Mouse (Mus musculus): Measurements from ENCODE around the gene B230219D22Rik.
"Not testable (repeated sequence)": the region's sequence is repeated elsewhere in the genome, so short reads cannot be mapped to it uniquely, and the experiment has no call there.

Gene B230219D22Rik

DNA sequence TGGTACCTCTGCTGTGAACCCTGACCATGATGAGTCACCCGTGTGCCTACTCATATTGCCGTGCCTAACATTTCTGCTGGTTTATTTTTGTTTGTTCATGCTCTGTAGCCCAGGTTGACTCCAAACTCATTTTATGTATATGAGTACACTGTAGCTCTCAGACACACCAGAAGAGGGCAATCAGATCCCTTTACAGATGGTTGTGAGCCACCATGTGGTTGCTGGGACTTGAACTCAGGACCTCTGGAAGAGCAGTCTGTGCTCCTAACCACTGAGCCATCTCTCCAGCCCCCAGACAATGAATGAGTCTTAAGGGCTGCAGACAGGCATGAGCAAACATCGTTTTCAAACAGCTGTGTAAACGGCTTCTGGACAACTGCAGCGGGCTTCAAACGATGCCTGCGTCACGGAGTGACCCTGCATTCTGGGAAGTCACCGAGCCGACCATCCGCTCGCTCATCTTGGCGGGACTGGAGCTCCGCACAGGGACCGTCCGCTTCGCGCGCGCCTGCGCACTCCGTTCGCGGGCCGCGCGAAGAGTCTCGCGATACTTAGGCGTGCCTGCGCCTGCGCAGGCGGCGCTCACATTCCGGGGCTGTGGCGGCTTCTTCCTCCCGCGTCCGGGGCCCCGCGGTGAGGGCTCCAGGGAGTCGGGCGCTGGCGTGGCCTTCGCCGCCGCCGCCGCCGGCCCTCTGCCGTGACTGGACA is at the start of gene B230219D22Rik:
B230219D22Rik (plus strand) TSS at position 590 of the 708 bp plus-strand sequence.
- peak; percentile 90 for DNase-seq (ENCODE audit: low spot score)

DNA sequence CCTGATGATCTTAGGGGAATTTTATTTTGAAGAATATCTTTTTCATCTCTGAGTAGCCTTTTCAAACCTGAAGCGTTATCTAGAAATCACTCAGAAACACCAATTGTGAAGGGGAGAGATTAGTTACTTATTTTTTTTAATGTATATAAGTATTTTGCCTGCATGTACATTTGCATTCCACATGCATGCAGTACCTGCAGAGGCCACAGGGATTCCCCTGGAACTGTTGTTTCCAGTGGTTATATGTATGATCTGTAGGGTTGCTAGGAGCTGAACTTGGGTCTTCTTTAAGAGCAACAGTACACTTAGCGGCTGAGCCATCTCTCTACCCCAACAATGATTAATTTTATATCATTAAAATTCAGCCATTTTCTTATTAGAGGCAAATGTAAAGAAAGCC is 48.4 kb upstream of the B230219D22Rik start:
- DNase-seq (ENCODE audit: low spot score) = no peak

DNA sequence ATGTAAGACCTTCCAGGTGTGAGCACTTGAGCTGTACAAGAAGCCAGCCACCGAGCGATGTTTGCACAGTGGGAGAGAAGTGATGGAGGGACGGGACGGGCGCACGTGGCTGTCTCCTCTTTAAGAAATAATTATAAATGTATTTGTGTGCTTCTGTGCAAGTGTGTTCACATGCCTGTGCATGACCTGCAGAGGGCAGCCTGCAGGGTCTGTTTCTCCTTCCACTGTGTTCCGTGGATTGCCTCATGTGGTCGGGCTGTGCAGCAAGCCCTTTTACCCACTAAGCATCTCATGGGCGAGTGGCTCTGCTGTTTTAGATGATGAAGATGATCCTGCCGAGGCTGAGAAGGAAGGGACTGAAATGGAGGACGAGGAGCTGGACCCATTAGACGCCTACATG is 42.8 kb upstream of the B230219D22Rik start:
- DNase-seq (ENCODE audit: low spot score) = no peak

DNA sequence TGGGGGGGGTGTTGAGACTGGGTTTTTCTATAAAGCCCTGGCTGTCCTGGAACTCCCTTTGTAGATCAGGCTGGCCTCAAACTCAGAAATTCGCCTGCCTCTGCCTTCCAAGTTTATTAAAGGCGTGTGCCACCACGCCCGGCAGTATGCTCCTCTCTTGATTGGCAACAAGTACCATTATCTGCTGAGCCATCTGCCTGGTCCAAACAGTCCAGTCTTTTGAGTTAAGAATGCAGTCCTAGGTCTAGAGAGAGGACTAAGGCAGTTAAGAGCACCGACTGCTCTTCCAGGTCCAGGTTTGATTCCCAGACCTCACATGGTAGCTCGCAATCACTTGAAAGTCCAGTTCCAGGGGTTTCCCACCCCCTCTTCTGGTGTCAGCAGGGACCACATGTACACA is 41.9 kb upstream of the B230219D22Rik start:
- no peak for DNase-seq (ENCODE audit: low spot score)

DNA sequence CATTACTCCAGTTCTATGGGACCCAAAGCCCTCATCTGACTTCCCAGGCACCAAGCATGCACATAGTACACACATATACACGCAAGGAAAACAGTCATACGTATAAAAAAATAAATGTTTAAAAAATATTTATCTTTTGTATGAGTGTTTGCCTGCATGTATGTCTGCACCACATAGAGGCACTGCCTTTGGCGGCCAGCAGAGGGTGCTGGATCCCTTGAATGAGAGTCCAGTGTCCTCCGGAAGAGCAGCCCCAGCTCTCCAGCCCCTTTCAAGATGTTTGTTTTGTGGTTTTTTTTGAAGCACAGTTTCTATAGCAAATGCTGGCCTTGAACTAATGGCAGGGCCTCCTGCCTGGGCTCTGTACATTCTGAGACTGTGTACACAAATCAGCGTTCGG is 24.4 kb upstream of the B230219D22Rik start:
- peak; percentile 18 for DNase-seq (ENCODE audit: low spot score)

DNA sequence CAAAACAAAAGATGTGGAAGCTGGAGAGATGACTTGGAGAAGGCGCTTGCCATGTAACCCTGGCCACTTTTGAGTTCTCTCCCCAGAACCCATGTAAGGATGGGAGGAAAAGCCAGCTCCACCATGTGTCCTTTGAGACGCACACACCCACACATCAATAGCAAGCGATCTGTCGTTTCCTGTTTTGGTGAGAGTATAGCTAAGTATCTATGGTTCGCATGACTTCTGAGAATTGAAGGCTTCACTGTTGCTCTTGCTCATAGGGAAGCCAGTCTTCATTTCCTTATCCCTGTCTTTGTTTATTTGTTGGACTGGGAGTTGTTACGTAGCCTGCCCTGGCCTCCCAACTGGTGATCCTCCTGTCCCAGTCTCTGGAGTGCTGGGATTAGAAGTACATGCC is 20.2 kb upstream of the B230219D22Rik start:
- DNase-seq (ENCODE audit: low spot score) = no peak

- no peak for DNase-seq (ENCODE audit: low spot score)
Measured at GRCm38 (mm10) chr13:55677364-55677763, 15.6 kb upstream of the B230219D22Rik start.

GRCm38 (mm10) chr13:55682201-55682600 is 10.7 kb upstream of the B230219D22Rik start:
- DNase-seq (ENCODE audit: low spot score) = no peak

GRCm38 (mm10) chr13:55683581-55683980 is 9.3 kb upstream of the B230219D22Rik start:
- no peak for DNase-seq (ENCODE audit: low spot score)

DNA sequence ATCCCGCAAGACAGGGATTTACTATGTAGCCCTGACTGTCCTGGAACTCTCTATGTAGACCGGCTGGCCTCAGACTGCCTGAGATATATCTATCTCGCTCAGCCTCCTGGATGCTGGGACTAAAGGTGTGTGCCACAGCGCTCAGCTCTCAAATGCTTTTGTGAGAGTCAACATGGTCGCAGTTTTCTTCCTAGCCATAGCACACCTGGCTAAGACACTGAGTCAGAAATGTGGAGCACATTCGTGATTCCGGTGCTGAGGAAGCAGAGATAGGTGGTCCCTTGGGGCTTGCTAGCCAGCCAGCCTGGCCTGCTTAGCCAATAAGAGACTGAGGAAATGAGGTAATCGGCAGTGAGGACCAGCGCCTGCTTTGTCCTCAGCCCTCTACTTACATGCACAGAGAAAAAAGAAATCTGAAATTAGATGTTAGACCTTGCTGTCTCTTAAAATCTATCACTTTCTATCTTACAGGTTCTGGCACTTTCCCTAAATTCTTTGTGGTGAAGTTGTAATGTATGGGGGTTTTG is 6.8 kb upstream of the B230219D22Rik start:
- DNase-seq (ENCODE audit: low spot score) = no peak

DNA sequence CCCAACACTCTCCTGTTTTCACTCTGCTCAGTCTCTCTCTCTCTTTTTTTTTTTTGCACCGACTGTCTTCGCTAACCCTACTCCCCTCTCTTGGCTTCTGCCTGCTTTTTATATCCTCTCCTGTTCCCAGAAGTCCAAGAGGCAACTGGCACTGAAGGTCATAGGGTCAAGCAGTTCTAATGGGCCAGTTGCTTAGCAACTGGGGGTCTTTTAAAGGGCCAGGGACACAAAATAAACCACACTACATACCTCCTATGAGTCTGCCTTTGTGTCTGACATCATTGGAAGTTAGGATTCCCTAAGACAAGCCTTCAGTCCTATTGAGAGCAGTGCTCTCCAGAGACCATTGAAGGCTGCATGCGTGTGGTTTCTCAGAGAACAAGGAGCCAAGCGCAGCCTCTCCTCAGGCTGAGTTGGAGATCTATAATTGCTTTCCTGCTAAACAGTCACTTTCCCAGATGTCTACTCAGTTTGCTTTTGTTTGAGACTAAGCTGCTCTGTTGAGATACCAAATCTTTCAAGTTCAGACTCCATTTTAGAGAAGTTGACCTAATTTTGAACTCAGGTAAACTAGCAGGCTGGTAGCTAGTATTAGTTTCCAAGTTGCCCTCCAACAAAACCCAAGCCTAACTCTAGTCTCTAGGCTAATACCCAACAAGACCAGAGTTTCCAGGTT is 4.9 kb upstream of the B230219D22Rik start:
- no peak for DNase-seq (ENCODE audit: low spot score)

DNA sequence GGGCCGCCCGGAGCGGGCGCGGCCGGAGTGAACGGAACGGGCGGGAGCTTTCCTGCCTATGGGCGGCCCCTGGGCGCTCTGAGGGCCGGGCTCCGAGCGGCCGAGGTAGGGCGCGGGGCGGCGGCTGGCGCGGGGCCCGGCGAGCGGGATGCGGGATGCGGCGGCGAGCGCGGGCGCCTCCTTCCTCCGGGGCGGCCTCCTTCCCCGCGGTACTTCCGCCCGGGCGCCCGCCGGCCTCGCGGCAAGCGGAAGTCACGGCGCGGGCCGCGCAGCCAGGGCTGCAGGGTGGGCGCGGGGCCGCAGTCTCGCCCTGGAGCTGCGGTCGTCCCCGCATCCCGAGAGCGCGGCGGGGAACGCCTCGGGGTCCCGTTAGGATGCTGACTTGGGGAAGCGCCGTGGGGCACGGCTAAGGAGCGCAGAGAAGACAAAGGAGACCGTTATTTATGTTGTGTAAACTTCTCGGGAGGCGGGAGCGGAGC is 358 bp downstream of the B230219D22Rik start:
- no peak for DNase-seq (ENCODE audit: low spot score)

GRCm38 (mm10) chr13:55694110-55694509 is 1.2 kb downstream of the B230219D22Rik start:
- no peak for DNase-seq (ENCODE audit: low spot score)

DNA sequence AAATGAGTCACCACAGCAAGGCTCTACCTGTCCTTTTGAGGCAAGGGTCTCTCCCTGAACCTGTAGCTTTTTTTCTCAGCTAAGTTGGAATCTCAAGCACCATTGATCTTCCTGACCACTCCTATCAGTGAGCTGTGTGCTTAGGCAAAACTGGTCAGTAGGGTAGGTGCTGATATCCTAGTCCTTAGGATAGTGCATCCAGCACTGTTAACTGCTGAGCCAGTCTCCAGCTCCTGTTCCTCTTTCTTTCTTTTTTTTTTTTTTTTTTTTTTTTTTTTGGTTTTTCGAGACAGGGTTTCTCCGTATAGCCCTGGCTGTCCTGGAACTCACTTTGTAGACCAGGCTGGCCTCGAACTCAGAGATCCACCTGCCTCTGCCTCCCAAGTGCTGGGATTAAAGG is 3.1 kb downstream of the B230219D22Rik start:
- DNase-seq (ENCODE audit: low spot score) = not testable (repeated sequence)

DNA sequence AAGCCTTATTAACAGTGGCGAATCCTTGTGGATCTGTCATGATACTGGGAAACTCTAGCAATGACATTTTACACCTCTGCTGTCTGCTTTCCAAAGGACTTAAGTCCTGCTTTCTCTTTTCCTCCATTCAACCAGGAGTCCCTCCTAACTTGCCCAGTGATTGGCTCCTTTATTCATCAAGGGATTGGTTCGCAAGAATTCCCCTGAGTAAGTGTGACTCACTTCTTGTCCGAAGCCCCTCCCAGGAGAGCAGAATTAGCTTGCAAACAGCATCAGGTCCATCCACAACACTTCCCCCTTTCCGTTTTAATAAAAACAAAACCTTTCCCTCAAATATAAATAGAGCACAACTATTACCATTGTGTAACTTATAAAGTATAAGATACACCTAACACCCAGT is 11.4 kb downstream of the B230219D22Rik start:
- no peak for DNase-seq (ENCODE audit: low spot score)

DNA sequence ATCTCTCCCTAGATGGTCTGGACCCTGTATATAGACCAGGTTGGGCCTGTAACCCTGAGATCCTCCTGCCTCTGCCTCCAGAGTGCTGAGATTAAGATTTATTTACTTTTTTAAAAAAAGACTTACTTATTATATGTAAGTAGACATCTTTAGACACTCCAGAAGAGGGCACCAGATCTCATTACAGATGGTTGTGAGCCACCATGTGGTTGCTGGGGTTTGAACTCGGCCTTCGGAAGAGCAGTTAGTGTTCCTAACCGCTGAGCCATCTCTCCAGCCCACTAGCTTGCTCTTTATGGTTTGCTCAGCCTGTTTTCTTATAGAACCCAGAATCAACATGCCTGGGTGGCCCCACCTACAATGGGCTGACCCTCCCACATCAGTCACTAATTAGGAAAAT is 19.9 kb downstream of the B230219D22Rik start:
- no peak for DNase-seq (ENCODE audit: low spot score)

DNA sequence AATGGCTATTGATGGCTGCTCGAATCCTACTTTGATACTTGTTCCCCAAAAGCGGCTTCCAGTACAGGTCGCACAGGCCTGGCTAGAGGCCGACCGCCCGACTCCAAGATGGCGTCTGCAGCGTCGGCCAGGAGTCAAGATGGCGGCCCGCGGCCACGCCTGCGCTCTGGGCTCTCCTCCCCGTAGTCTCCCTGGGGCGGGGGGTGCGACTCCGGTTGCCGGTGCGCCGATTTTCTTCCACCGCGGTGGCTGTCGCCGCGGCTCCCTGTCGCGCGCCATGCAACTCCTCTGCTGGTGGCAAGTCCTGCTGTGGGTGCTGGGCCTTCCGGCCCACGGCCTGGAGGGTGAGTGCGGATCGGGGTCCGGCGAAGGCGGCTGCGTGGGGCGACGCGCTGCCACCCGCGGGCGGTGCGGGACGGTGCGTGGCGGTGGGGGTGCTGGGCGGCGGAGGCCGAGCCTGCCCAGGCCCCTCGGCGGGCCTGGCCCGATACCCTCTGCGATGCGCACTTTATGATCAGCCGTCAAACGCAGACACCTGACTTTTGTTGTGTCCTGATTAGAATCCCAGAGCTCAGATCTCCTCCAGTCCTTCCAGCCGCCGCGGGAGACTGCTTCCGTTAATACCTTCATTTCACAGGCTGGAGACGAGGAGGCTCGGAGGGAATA is 21.7 kb downstream of the B230219D22Rik start, which contains the start of gene Txndc15:
Txndc15 (plus strand) TSS at position 150 of the 666 bp plus-strand sequence.
- peak; percentile 78 for DNase-seq (ENCODE audit: low spot score)

DNA sequence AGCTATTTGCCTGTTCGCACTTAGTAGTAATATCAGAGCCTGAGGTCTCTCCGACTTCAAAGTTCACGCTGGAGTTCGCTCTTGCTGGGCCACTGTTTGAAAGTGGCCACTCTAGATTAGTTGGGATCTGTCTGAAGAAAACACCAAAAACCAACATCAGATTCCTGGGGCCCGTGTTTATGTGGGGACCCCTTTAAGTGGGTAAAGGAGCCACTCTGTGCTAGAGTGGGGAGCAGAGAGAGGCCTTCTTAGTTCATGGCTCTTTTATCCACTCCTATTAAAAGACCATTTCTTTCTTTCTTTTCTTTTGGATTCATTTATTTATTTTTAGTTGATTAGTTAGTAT is 22.2 kb downstream of the B230219D22Rik start:
- DNase-seq (ENCODE audit: low spot score) = no peak

- no peak for DNase-seq (ENCODE audit: low spot score)
Measured at GRCm38 (mm10) chr13:55715908-55716510, 23.1 kb downstream of the B230219D22Rik start.

DNA sequence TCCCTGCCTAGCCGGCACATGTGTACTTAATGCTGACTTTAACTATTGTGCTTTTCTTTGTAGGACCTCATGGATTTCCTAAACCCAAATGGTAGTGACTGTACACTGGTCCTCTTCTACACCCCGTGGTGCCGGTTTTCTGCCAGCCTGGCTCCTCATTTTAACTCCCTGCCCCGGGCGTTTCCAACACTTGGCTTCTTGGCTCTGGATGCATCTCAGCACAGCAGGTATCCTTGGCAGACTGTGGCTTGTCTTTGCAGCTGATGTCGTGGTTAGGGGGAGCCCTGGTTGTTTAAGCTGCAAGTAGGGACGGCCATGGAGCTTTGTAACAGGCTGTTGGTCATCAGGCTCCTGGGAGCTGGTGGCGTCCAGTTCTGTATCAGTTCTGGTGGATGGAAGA is 28.6 kb downstream of the B230219D22Rik start:
- DNase-seq (ENCODE audit: low spot score) = no peak

- DNase-seq (ENCODE audit: low spot score) = no peak
Measured at GRCm38 (mm10) chr13:55721995-55722394, 29.1 kb downstream of the B230219D22Rik start.

GRCm38 (mm10) chr13:55726598-55727119 is 33.7 kb downstream of the B230219D22Rik start:
- DNase-seq (ENCODE audit: low spot score) = no peak
